Mouse (Mus musculus) testis, postnatal 10 days (tissue): Measurements from ENCODE around the gene Gm16485.
A peak's percentile ranks its signal among the peaks of the same experiment; 100 is the strongest.

Experiments
- DNase-seq: peaks from one replicate; pipeline ENCODE4 v3.0.0; 2021; ENCODE audit warnings: low spot score

Gm16485 gene

DNA sequence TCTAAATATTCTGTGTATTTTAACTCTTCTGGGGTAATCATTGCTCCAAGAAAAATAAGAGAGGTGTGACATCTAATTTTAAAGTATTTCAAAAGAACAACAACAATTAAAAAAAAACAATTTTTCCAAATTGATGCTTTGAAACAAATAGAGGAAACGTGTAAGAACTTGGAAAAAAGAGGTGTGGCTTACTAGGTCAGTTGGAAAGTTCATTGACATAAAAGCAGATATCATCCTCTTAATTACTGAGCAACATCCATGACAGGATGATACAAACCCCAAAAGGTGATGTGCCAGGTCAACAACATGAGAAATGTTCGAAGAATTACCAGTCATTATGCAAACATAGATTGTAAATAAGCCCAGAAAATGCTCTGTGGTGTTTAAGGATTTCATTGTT, at the start of gene Gm16485:
Gm16485 (plus strand) TSS at position 301 of the 400 bp plus-strand sequence.
- no peak for DNase-seq

- DNase-seq, result no peak
Measured at GRCm38 (mm10) chr9:8927561-8927960, 44.0 kb upstream of the Gm16485 start.

DNA sequence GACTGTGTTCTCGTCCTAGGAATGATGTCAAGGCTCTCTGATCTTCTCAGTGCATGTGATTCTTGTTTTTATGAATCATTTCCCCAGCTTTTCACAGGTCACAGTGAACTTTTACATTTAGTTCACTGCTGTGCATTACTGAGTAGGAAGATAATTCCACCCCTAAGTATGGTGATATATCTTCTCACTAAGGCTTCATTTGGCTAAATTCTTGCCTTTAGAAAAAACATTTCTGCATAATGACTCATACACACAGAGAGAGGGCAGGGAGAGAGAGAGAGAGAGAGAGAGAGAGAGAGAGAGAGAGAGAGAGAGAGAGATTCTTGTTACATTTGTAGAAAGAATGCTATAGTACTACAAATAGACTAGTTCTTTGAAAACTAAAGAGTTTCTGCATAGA, 33.8 kb upstream of the Gm16485 start:
- DNase-seq, result no peak

- DNase-seq, result no peak
Measured at GRCm38 (mm10) chr9:8953306-8953705, 18.3 kb upstream of the Gm16485 start.

- peak; percentile 47 for DNase-seq
Measured at GRCm38 (mm10) chr9:8964512-8965133, 7.0 kb upstream of the Gm16485 start.

DNA sequence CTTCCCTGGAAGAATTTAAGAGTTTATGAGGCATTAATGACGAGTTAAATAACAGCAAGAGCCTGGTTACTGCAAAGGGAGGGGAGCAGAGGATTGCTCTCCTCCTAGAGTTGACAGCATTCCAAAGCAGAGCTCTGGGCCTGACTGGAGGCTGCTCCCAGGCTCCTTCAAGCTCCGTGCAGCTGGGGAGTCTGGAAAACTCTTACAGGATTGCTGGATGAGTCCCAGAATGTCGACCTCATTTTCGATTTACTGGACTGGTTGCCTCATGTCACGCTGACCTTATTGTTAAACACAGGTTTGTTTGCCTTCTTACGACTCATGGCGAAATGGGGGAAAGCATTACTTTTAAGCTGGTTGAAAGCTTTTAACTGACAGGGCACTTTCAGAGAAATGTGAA, 1.4 kb upstream of the Gm16485 start:
- no peak for DNase-seq

- DNase-seq, result no peak
Measured at GRCm38 (mm10) chr9:8977775-8978174, 6.2 kb downstream of the Gm16485 start.

DNA sequence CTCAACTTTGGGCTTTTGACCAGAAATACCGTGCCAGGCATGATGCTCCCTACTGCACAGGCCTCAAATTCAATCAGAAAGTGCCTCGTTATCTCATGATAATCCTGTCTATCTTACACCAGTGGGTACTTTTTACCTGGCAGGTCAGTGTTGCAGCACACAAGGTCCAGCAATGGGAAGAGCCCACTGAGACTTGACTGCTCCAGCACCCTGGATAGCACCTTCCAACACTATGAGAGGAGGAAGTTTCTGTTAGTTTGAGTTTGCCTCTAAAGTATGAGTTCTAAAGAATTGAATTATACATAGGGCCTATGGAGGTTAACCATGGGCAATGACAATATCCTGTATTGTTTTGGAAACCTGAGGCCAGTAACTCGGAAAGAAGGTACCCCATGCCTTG, 10.7 kb downstream of the Gm16485 start:
- DNase-seq, result no peak

DNA sequence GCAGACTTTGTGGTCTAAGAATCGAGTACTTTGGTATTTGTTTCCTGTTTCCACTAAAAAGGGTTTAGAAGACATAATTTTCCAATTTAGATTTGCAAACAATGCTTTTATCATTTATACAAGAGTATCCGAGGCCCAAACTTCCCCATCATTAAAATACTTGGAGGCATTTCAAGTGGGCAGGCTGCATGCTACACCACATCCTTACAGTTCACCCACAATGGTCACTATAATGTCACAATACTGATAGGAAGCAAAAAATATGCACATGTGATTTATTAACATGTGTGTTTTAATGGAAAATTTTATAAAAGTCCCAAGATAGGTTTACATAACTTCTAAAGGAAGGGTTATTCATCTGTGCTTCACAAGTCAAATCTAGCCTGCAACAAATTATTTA, 24.9 kb downstream of the Gm16485 start:
- no peak for DNase-seq

DNA sequence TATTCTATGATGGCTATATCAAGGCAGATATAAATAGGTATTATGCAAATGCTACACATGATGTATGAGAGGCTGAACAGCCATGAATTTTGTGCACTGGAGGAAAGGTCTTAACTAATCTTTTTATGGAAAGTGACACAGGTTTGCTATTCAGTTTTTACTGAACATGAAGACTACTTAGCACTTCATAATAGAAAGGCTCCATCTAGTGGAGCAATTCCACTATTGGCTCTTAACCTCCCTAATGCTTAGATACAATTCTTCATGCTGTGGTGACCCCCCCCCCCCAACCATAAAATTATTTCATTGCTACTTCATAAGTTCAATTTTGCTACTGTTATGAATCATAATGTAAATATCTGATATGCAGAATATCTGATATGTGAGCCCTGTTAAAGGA, 29.6 kb downstream of the Gm16485 start:
- DNase-seq, result no peak

- no peak for DNase-seq
Measured at GRCm38 (mm10) chr9:9015108-9015507, 43.5 kb downstream of the Gm16485 start.
